Mouse (Mus musculus): ENCODE results near the gene B4galt4.
A peak's percentile ranks its signal among the peaks of the same experiment; 100 is the strongest.
"Not testable (repeated sequence)": the region's sequence is repeated elsewhere in the genome, so short reads cannot be mapped to it uniquely, and the experiment has no call there.

Gene B4galt4

DNA sequence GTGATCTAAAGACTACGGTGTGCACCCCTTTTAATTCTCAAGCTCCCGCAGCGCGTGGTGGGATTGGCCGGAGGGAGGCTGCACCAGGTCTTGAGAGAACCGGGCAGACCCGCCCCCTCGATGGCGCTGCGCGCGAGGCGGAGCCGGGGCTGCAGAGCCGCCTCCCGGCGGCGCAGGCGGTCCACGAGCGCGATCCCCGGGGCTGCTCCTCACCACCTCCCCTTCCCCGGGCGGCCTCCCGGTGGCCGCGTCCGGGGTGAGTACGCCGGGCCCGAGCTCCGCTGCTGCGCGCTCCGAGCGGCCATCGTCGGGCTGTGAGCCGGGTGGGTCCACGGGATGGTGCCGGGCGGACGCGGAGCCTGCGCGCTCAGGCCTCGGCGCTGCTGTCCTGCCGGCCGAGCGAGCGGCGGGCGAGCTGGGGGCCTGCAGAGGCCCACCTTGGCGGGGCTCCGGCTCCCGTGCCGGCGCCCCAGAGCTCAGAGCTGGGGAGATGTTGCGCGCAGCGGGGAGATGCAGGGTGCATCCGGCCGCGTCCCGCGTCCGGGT, at the start of gene B4galt4:
Gene B4galt4 (plus strand): TSS at position 152 of the 546 bp plus-strand sequence.
- DNase-seq, result peak; percentile 86

DNA sequence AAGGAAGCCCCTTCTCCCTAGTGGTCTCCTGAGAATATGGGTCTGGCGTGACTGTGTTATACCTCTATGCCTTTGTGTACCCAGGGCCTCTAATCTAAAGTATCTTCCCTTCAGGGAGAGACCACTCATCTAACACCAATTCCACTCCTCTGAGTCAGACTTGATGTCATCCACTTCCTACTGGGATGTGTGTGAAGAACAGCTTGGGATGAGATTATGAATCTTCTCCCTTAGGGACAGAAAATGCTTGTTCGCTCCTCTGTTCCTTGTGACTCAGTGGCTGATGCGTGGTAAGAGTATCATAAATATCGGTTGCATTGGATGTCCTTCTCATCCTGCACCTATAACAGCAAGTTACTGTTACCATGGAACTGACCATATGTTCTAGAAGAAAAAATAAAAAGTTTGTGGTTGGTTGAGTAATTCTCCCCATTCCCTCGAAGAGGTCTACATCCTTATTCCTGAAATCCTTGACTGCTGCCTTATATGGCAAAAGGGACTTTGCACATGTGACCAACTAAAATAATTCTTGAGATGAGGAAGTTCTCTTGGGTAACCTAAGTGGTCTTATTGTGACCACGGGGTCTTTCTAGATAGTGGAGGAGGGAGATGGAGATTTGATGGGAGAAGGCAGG, 47.0 kb upstream of the B4galt4 start:
- DNase-seq, result no peak

DNA sequence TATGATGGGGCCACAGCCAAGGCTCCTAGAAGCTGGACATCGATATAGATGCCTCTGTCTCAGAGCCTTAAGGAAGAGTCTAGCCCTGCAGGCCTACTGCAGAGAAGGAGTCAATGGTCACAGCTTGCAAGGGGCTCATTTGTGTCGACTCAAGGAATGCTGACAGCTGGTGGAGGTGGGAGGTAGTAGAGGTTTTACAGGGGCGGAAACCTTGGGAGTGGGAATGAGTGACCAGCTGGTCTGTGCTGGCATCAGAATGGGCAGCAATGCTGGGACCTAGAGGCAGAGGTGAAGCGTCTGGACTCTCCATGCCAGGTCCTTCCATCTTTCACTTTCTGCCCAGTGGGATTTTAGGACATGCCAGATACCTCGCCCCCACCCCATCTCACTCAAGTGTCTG, 46.5 kb upstream of the B4galt4 start:
- no peak for DNase-seq

DNA sequence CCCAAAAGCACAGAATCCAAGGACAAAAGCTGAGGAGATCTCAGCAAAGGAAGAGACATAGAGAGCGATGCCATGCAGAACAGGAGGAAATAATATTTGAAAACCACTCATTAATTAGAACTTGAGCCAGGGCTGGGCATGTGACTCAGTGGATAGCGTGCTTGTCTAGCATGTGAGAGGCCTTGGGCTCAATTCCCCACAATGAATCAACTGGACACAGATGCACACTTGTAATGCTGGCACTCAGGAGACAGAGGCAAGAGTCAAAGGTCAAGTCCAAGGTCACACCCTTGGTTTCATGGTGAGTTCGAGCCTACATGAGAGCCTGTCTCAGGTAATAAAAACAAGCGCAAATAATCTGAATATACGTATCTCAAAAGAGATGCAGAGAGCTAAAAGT, 44.5 kb upstream of the B4galt4 start:
- DNase-seq, result no peak

- no peak for DNase-seq
Measured at GRCm38 (mm10) chr16:38700392-38701162, 41.5 kb upstream of the B4galt4 start.

- DNase-seq, result no peak
Measured at GRCm38 (mm10) chr16:38701492-38702185, 40.4 kb upstream of the B4galt4 start.

DNA sequence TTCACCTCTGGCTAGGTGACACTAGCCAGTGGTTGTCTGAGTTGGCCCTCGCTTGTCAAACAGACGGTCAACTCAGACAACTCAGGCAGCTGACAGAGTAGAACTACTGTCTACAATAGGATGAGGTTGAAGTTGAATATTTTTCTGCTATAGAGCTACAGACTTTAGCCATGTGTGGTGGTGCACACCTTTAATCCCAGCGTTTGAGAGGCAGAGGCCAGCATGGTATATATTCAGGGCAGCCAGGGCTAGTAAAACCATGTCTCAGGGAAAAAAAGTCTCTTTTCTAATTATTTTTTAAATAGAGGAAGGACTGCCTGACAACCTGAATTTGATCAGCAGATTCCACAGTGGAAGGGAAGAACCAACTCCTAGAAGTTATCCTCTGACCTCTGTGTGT, 39.7 kb upstream of the B4galt4 start:
- no peak for DNase-seq

DNA sequence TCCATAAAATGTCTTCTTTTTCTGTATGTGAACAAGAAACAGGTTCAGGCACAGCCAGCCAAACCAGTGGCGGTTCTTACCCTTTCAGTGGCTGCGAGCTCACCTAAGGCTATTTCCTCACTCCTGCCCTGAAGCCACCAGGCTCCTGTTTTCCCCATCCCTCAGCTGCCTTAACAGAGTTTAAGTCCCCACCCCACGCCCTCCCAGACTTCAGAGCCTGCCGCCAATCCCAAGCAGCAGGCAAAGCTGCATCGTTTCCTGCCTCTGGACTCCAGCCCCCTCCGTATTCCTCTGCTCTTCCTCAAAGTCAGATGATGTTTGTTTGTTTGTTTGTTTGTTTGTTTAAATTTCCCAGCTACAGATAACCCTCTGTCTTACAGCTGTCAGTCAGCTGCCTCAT, 38.6 kb upstream of the B4galt4 start:
- no peak for DNase-seq

DNA sequence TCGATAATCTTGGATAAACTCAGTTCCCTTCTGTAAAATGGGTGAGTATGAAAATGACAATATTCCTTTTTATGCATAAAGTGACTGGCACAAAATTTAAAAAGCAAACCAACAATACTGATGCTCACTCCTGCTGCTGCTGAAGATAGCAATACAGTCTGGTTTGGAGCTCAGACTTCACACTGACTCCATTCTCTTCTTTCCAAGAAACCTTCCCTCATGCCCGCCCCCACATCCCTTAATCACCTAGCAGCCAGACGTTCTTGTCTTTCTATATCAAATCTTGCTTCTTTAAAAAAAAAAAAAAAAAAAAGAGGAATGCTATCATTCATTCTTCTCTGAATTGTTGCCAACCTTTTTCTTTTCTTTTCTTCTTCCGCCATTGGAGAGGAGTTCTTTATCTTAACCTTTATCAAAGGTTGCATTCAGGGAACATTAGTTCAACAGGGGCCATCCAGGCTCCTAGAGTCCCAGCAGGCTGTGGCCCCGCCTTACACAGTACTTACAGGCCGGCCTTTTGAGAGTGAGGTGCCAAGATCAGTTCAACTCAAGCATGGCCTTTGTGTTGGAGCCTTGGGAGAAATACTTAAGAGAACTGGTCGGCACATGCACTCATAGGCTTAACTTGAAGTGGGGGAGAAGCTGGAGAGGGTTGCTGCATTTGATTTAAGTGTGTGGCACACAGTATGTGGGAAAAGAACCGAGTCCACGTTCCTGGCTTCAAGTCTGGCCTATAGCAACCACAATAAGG, 36.4 kb upstream of the B4galt4 start:
- DNase-seq, result no peak

DNA sequence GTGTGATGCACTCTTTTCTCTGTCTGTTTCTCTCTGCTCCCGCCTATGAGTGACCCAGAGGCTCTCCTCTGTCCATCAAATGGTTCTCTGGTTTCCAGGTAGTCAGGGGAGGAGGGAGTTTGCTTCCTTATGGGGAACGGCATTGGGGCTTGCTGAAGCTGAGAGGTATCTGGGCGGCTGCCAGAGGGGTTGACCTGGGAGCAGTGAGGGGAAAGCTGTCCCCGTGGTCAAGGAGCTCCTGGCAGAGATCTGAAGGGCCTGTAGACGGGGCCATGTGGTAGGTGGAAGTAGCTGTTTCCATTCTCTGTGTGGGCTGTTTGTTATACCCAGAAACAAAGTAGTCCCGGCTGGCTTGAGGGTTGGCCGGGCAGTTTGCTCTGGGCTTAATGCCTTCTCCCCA, 35.3 kb upstream of the B4galt4 start:
- DNase-seq, result peak; percentile 82

- DNase-seq, result no peak
Measured at GRCm38 (mm10) chr16:38708962-38709520, 33.0 kb upstream of the B4galt4 start.

- DNase-seq, result no peak
Measured at GRCm38 (mm10) chr16:38711245-38711644, 30.8 kb upstream of the B4galt4 start.

- DNase-seq, result no peak
Measured at GRCm38 (mm10) chr16:38712105-38712504, 30.0 kb upstream of the B4galt4 start.

- peak; percentile 89 for DNase-seq
Measured at GRCm38 (mm10) chr16:38712581-38713403, 29.3 kb upstream of the B4galt4 start, which contains the start of gene Arhgap31. TSS of gene Arhgap31 (minus strand) at chr16:38713274.

GRCm38 (mm10) chr16:38713404-38714258, 28.4 kb upstream of the B4galt4 start:
- no peak for DNase-seq

- DNase-seq, result not testable (repeated sequence)
Measured at GRCm38 (mm10) chr16:38714259-38714526, 27.9 kb upstream of the B4galt4 start.

DNA sequence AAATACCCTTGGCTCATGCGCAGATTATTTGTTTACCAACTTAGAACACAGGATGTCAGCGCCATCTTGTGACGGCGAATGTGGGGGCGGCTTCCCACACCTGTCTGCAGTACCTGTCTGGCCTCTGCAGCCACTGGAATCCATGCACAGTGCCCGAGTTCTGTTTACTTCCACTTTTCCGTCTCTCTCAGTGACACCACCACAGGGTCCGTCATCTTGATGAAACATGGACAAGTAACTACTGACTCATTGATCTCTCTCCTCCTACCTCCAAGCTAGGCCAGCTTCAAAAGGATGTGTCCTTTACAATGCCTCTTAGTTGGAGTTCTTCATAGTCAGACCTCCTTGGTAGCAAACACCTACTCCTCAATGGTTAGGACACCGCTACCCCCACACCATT, 20.7 kb upstream of the B4galt4 start:
- no peak for DNase-seq

DNA sequence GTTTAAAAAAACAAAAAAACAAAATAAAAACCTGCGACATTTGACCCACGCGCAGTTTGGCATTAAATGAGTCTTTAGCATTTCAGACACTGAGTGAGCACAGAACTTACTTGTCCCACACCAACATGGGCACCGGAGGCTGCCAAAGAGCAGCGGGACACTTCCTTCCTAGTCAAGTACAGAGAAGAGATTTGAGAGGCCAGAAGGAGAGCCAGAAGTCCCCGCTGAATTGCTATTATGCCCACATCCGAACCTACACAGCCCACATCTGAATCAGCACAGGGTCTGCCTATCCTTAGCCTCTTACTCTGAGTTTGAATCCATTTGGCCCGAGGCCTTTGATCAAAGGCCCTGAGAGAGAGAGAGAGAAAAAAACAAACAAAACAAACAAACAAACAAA, 17.8 kb upstream of the B4galt4 start:
- DNase-seq, result no peak

DNA sequence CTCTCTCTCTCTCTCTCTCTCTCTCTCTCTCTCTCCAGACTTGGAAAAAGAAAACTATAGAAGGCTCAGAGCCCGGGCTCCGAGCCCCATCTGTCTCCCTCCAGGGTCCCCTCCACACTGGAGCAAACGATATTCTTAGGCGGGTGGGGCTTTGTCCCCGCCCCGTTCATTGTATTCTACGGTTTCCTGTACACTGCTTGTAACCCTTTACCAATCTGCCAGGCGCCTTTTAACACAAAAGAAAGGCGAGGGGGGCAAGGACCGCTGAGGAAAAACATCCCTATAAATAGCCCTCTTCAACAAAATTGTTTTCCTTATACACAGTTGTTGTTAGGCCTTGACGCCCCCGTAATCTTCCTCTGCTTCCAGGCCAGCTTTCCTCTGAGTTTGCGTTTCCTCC, 17.1 kb upstream of the B4galt4 start:
- peak; percentile 54 for DNase-seq

DNA sequence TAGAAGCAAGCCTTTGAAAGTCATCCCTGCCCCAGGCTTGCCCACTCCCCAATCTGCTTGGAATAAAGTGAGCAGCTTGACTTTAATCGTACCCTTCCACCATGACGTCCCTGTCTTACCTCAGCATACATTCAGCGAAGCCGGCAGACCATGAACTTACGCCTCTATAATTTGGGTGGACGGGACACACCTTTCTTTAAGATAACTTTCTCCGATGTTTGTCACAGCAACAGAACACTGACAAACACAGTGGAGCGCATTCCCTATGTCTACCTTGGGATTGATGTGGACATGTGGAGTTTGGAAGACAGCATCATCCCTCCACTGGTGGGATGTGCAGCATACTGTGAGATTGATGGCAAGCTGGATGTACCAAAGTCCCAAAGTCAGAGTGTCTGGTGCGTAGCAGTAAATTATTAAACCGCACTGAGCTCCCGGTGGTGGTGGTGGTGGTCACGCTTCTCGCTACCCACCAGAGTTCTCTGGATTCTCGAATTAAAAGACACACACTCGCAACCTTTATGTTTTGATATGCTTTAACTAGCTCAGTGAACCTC, 13.4 kb upstream of the B4galt4 start:
- no peak for DNase-seq

- DNase-seq, result no peak
Measured at GRCm38 (mm10) chr16:38729139-38729538, 12.9 kb upstream of the B4galt4 start.

Data from lung, postnatal 14 days (tissue).